Mouse (Mus musculus): ENCODE data around the gene Enox1. TPM values are rescaled to one million over a fixed set of nuclear protein-coding genes. Genes with fewer than 3 reads are reported as not detected.
A peak's percentile ranks its signal among the peaks of the same experiment; 100 is the strongest.

Gene Enox1
- polyA plus RNA-seq, 1 experiment from 2014 or later: 0.09 TPM

- Histone ChIP-seq H3K4me3 (ENCODE audit: low read depth, low read length) (no peak overlapping the region), H3K9ac (replicated peaks) (no peak overlapping the region), H3K9me3 (ENCODE audit: low read length) (no peaks in the 10 kb centered on the region), H3K27me3 (ENCODE audit: insufficient read depth, low read length) (no peaks in the 10 kb centered on the region), H3K4me1 (ENCODE audit: insufficient read depth) (0 out of 2 replicates have a peak, but pooled peaks cover 6% of the 10 kb centered on the region), H3K27ac (ENCODE audit: low read depth) (no peak overlapping the region), H3K36me3 (replicated peaks; ENCODE audit: insufficient read depth, low read length) (no peaks in the 10 kb centered on the region), H3K4me2 (ENCODE audit: low read depth, low read length) (no peak overlapping the region)
- ATAC-seq (no peak), DNase-seq (no peak)
- WGBS (ENCODE audit: insufficient replicate concordance): 75% methylated on average over 11 of the region's 11 CpGs
- TF ChIP-seq EP300 (IDR thresholded peaks at IDR 0.05; ENCODE audit: low read depth) (no peak), CTCF (IDR thresholded peaks at IDR 0.05; ENCODE audit: low read depth) (no peak)
Observed at GRCm38 (mm10) chr14:77585031-77585800, 428.7 kb downstream of the Enox1 start.

DNA sequence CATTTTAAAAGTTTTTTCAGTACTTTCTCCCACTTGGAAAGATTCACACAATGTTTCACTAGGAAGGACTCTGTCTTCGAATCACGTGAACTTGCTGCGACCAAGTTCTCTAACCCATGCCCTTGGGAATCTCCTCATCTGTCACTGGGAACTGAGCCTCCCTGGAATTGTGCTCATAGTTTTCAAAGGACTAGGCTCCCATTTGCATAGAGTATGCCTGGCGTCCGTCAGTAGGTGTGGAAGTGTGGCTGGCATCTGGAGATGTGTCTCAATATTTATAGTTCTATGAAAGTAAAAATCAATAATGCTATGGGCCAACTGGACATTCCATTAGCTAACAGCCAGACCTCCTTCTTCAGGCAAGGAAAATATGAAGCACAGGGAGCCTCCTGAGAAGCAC lies 429.5 kb downstream of the Enox1 start:
- ATAC-seq (peak; percentile 49; the same call in 1 of the 2 replicates), DNase-seq (no peak)
- no peaks in the 10 kb centered on the region for H3K9me3 ChIP-seq (ENCODE audit: low read length)
- no peak overlapping the region for H3K4me3 ChIP-seq (ENCODE audit: low read depth, low read length)
- no peak overlapping the region for H3K27ac ChIP-seq (ENCODE audit: low read depth)
- H3K4me1 ChIP-seq (ENCODE audit: insufficient read depth): no peaks in the 10 kb centered on the region
- H3K4me2 ChIP-seq (ENCODE audit: low read depth, low read length): no peak overlapping the region
- H3K27me3 ChIP-seq (ENCODE audit: insufficient read depth, low read length): no peaks in the 10 kb centered on the region
- H3K9ac ChIP-seq (replicated peaks): no peak overlapping the region
- TF ChIP-seq EP300 (IDR thresholded peaks at IDR 0.05; ENCODE audit: low read depth): no peak
- TF ChIP-seq CTCF (IDR thresholded peaks at IDR 0.05; ENCODE audit: low read depth): no peak
- WGBS (ENCODE audit: insufficient replicate concordance): 68% methylated on average over 5 of the region's 5 CpGs
- H3K36me3 ChIP-seq (replicated peaks; ENCODE audit: insufficient read depth, low read length): no peaks in the 10 kb centered on the region

DNA sequence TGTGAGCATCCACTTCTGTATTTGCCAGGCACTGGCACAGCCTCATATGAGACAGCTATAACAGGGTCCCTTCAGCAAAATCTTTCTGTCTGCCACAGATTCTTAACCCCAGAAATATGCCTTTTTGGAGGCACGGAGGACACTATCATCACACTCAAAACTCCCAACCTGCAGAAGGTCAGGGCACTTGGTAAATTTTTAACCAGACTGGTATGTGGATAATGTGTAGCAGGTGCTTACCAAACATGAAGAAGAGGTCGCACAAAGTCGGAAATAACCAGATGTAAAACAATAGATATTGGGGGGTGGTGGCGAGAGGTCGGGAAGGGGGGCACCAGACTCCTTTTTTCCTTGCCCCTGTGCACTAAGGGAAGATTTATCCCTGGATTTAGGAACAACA lies 430.6 kb downstream of the Enox1 start:
- WGBS (ENCODE audit: insufficient replicate concordance): 52% methylated on average over 5 of the region's 5 CpGs
- DNase-seq: no peak

GRCm38 (mm10) chr14:77593136-77593838 lies 436.7 kb downstream of the Enox1 start:
- Histone ChIP-seq H3K27me3 (ENCODE audit: insufficient read depth, low read length) (no peaks in the 10 kb centered on the region), H3K4me2 (ENCODE audit: low read depth, low read length) (no peak overlapping the region), H3K27ac (ENCODE audit: low read depth) (no peak overlapping the region), H3K9me3 (ENCODE audit: low read length) (no peaks in the 10 kb centered on the region), H3K36me3 (replicated peaks; ENCODE audit: insufficient read depth, low read length) (no peaks in the 10 kb centered on the region), H3K4me1 (ENCODE audit: insufficient read depth) (no peaks in the 10 kb centered on the region), H3K4me3 (ENCODE audit: low read depth, low read length) (no peak overlapping the region), H3K9ac (replicated peaks) (no peak overlapping the region)
- ATAC-seq: no peak
- TF ChIP-seq EP300 (IDR thresholded peaks at IDR 0.05; ENCODE audit: low read depth) (no peak), CTCF (IDR thresholded peaks at IDR 0.05; ENCODE audit: low read depth) (no peak)
- no peak for DNase-seq
- 86% methylated on average over 11 of the region's 11 CpGs for WGBS (ENCODE audit: insufficient replicate concordance)

More for the DNA sequence above, 430.6 kb downstream of the Enox1 start:
- H3K27me3 ChIP-seq (ENCODE audit: insufficient read depth, low read length): no peaks in the 10 kb centered on the region
- 0 out of 2 replicates have a peak overlapping the region, but pooled peaks have one; percentile 19 for H3K4me2 ChIP-seq (ENCODE audit: low read depth, low read length)
- ATAC-seq: no peak
- TF ChIP-seq CTCF (IDR thresholded peaks at IDR 0.05; ENCODE audit: low read depth) (no peak), EP300 (IDR thresholded peaks at IDR 0.05; ENCODE audit: low read depth) (no peak)
- no peak overlapping the region for H3K9ac ChIP-seq (replicated peaks)
- H3K4me1 ChIP-seq (ENCODE audit: insufficient read depth): no peaks in the 10 kb centered on the region
- H3K4me3 ChIP-seq (ENCODE audit: low read depth, low read length): no peak overlapping the region
- no peaks in the 10 kb centered on the region for H3K36me3 ChIP-seq (replicated peaks; ENCODE audit: insufficient read depth, low read length)
- H3K27ac ChIP-seq (ENCODE audit: low read depth): no peak overlapping the region
- H3K9me3 ChIP-seq (ENCODE audit: low read length): no peaks in the 10 kb centered on the region

DNA sequence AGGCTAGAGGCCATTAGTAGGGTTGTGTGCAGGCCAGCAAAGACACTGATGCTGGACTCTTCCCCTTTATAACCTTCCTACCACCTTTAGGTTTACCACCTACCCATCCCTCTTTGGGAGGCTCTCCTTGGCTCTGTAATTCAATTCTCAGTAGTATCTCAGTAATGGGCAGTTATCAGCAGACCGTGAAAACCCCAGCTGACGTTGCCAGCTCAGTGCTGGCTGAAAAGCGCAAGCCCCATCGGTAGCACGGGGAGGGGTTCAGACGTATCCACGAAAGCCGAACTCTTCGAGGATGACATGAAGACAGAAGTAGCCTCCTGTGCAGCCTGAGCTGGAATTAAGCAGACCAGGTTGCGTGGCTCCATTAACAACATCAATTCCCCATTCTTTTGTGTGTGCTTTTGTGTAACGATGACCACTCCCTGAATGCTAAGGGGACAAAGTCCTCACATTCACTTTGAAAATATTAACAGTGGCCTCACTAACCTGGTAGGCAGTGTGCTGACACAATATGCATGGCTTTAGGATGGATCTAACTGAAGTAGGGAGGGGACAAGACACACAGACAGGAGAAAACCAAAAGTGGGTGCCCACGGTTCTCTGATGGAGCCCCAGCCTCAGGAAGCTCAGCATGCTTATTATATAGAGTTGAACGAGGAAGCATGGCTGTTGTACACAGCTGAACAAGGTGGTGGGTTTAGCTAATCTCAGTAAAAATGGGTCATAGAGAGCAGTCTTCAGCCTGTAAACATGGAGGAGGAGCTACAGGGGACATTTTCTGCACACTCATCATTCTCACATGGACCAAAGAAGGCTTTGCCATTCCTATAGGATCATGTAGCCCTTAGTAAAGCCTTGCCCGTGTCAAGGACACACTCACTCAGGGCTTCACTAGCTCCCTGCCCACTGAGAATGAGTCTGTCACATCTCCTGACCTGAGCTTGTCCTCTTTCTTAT lies 439.9 kb downstream of the Enox1 start:
- Histone ChIP-seq H3K27ac (ENCODE audit: low read depth) (no peak overlapping the region), H3K4me3 (ENCODE audit: low read depth, low read length) (no peak overlapping the region), H3K36me3 (replicated peaks; ENCODE audit: insufficient read depth, low read length) (no peaks in the 10 kb centered on the region), H3K4me1 (ENCODE audit: insufficient read depth) (no peaks in the 10 kb centered on the region), H3K9ac (replicated peaks) (no peak overlapping the region), H3K9me3 (ENCODE audit: low read length) (no peaks in the 10 kb centered on the region), H3K4me2 (ENCODE audit: low read depth, low read length) (no peak overlapping the region), H3K27me3 (ENCODE audit: insufficient read depth, low read length) (no peaks in the 10 kb centered on the region)
- 89% methylated on average over 14 of the region's 14 CpGs for WGBS (ENCODE audit: insufficient replicate concordance)
- ATAC-seq (no peak), DNase-seq (no peak)
- no peak for TF ChIP-seq CTCF (IDR thresholded peaks at IDR 0.05; ENCODE audit: low read depth)
- TF ChIP-seq EP300 (IDR thresholded peaks at IDR 0.05; ENCODE audit: low read depth): no peak
